Mouse (Mus musculus): ENCODE data around the gene Fam19a4.

DNA sequence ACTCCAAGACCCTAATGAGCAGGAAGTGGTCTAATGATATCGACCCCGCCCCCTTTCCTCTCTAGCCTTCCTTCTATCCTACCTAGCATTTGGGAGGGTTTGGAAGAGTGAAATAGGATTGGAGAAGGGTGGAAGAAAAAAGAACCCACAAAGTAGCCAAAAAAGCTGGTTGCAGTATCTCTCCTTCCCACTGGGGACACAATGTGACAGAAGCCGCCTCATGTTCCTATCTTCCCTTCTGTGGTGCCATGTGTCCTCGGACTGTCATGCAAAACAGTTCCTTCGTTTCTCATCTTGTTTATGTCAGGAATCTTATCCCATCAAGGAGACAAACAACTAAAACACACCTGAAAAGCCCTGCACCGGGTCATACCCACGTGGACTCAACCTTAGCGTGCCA lies 45.9 kb upstream of the Fam19a4 start:
- TF ChIP-seq POLR2A (IDR thresholded peaks at IDR 0.05; ENCODE audit: insufficient read length, low read depth) (no peak), USF1 (IDR thresholded peaks at IDR 0.05; ENCODE audit: low read depth) (no peak), TCF12 (IDR thresholded peaks at IDR 0.05; ENCODE audit: insufficient read depth, poor library complexity, severe bottlenecking) (no peak), E2F4 (IDR thresholded peaks at IDR 0.05; ENCODE audit: insufficient read depth) (no peak), MAX (IDR thresholded peaks at IDR 0.05; ENCODE audit: low read depth) (no peak), REST (IDR thresholded peaks at IDR 0.05; ENCODE audit: insufficient read depth, insufficient read length) (no peak), MYOD1 (IDR thresholded peaks at IDR 0.05; ENCODE audit: control insufficient read depth in 1 of 3, insufficient read length in 2 of 3, low read depth in 2 of 3) (no peak), POLR2AphosphoS2 (IDR thresholded peaks at IDR 0.05; ENCODE audit: insufficient read length, low read depth) (no peak), MYOG (IDR thresholded peaks at IDR 0.05; ENCODE audit: control insufficient read depth in 1 of 3, insufficient read depth in 1 of 3, insufficient read length in 2 of 3, low read depth in 2 of 3) (no peak), TCF3 (IDR thresholded peaks at IDR 0.05; ENCODE audit: insufficient read length, low read depth) (no peak), SRF (IDR thresholded peaks at IDR 0.05; ENCODE audit: control insufficient read depth, insufficient read length, low read depth) (no peak), CEBPB (IDR thresholded peaks at IDR 0.05; ENCODE audit: insufficient read depth, poor library complexity, severe bottlenecking) (no peak)

Measured in myocyte (in vitro differentiated cells).